Mouse (Mus musculus): ENCODE measurements around the gene Tax1bp3.

The Tax1bp3 gene

DNA sequence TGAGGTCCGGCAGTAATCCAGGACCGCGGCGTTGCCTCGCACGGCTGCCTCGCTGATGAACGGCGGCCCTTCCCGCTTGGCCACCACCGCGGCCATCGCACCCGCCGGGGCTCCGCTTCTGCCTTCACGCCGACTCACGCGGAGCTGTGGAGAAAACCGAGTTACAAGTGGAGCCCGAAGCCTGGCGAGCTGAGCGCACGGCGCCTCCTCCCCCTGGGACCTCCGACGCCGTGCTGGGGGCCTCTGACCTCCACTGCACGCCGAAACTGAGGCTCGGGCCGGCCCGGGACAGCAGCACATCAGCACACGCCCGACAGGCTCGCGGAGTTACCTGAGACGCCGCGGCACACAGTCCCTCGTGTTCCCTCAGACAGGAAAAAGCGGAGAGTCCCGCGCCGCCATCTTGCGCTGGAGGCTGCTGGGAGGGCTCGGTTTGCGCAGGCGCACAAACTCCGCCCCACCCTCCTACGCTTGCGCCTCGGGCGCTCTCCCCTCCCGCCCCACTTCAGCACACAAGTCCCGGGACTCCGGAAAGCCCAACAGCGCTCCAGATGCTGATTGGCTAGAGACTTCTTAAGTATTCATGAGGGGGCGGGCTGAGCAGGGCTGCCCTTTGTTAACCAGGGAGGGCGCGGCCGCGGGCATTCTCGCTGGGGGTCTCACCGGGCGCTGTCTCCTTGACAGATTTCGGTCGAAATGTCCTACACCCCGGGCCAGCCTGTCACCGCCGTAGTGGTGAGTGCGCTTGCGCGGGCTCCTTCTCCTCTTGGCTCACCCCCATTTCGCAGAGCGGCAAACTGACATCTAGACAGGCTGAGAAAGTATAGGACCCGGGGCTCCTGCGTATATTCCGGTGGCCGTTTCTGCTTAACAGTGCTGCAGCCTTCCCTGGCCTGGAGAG, at the start of gene Tax1bp3, which contains the start of gene Emc6:
Tax1bp3 (plus strand) TSS at position 476 of the 901 bp plus-strand sequence.
Emc6 (minus strand) TSS at position 430 of the 901 bp plus-strand sequence.
- peak; percentile 96 for DNase-seq (ENCODE audit: low read depth)

DNA sequence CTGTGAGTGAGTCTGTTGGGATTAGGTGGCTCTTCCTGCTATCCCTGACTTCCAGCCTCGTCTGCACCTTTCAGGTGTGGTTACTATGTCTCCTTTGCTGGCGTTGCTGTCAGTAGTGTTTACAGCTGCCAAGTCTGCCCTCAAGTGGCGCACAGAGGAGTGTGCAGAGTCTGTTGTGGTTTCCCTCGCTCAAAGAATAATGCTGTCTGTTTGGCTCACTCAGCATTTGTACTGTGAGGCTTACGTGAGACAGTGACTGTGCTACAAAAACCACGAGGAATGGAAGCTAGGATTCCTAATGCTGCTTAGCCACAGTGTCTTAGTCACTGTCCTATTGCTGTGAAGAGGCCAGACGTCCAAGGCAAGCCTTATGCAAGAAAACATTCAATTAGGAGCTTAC, 45.9 kb upstream of the Tax1bp3 start:
- no peak for DNase-seq (ENCODE audit: low read depth)

DNA sequence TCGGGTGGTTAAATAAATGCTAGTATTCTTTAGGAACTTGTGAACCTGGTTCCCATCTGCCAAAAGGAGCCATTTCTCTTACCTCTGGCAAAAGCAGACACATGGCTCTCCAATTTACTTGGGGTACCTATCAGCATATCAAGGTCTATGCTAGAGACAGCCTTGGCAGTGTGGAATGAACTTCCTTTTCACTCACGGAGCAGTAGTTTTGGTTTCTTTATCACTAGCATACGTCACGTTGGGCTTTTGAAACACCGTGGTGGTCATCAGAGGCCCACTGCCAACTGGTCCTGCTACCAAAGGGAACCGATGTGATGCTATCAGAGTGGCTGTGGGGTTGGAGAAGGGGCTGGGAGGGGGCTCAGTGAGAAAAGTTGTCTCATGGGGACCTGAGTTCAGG, 43.9 kb upstream of the Tax1bp3 start:
- DNase-seq (ENCODE audit: low read depth), result no peak

- no peak for DNase-seq (ENCODE audit: low read depth)
Measured at GRCm38 (mm10) chr11:73134222-73134621, 42.7 kb upstream of the Tax1bp3 start.

DNA sequence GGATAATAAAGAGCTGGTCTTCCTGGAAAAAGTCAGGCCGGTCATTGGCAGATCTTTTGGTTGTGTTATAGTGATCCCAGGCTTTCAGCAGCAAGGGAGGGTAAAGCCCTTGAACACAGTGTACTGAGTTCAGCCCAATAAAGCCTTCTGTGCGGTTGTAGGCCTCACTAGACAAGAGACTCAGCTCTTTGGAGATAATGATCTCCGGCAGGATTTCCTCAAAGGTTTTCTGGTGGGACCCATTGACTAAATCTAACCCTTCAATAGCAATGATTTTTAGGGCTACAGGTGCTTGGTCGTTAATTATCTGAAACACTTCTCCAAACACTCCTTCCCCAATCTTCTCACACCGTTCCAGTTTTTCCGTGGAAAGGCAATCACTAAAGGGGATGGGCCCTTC, 40.3 kb upstream of the Tax1bp3 start:
- DNase-seq (ENCODE audit: low read depth), result peak; percentile 15

GRCm38 (mm10) chr11:73137116-73137515, 39.8 kb upstream of the Tax1bp3 start:
- DNase-seq (ENCODE audit: low read depth), result peak; percentile 7

DNA sequence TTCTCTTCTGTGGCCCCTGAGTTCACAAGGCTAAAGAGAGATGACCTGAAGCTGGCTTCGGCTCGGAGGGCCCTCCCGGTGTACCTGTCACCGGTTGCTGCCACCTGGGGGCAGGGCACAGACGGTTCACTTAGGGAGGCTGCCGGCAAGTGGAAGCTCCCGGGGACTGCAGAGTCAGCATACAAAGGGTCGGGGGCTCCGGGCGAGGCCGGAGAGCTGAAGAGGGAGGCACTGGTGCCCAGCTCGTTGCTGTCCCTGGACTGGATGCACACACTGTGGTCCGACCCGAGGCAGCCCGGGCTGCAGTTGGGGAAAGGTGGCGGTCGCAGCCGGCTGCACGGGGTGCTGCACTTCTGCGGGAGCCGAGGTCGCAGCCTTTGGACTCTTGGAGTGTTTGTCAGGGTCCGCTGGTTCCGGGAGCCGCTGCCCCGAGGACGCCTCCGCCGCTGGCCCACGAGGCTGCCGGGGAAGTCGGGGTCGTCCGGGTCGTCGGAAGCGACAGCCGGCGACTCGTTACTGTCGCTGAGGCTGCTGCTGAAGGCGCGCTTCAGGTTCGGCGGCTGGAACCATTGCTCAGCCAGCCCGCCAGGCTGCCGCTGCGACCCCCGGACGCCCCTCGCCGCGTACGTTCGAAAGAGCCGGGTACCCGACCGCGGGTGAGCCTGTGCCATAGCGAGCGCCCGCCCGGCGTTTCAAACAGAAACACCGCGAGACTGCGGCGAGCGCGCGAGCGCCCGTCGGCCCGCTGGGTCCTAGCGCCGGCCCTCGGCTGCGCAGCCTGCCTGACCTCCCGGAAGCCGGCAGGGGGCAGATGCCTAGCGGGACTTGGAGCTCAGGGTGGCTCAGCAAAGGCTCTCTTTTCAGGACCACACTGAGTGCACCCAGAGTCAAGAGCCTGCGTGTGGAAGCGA, 39.0 kb upstream of the Tax1bp3 start, which contains the start of gene Haspin:
Haspin (minus strand) TSS at position 704 of the 911 bp plus-strand sequence.
- peak; percentile 82 for DNase-seq (ENCODE audit: low read depth)

- no peak for DNase-seq (ENCODE audit: low read depth)
Measured at GRCm38 (mm10) chr11:73144261-73144681, 32.6 kb upstream of the Tax1bp3 start.

DNA sequence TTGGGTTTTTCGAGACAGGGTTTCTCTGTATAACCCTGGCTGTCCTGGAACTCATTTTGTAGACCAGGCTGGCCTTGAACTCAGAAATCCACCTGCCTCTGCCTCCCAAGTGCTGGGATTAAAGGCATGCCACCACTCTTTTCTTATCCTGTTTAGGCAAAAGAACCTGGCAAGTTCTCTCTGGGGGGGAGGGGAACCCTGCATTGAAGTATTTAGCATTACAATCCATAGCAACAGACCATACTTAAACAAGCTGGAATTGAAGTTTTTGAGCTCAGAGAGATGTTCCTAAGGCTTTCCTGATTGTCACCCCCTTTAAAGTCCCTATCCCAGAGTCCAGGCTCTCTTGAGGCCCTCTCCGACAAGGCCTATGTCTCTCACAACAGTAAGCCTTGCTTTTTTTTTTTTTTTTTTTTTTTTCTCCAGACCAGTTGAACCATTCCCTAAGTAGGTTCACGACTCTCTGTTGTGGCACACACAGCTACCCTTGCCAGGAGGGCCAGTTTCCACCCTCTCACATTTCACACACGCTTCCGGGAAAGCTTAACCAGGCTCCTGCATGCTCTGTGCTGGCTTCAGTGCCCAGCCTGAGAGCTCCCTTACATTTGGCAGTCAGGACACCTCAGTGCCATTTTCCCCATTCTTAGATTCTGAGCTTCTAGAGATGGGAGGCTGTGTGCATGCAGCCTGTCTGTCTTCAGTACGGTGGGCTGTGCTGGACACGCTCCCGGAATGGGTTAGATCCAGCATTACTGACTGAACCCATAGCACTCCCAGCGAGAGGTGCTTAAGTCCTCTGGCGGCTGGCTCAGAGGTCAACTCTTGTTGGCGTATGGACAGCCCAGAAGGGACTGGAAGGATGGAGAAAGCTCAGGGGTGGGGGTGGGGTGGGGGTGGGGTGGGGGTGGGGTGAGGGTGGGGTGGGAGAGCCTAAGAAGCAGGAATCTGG, 30.6 kb upstream of the Tax1bp3 start:
- DNase-seq (ENCODE audit: low read depth), result no peak

DNA sequence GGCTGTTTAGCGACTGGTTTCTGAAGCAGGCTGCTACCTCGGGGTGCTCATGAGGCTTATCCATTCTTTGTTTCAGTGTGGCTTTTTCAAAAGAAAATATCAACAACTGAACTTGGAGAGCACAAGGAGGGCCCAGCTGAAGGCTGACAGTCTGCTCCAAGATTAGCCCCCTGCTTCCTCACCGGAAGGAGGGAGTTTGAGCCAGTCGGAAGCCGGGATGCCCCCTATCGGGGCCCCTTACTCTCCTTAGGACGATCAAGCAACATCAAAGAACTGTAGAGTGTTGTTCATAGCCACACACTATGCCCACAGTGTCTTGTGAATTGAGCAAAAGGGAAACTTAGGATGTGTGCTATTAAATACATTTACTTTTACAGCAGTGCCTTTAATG, 29.9 kb upstream of the Tax1bp3 start:
- DNase-seq (ENCODE audit: low read depth), result no peak

GRCm38 (mm10) chr11:73148209-73148608, 28.7 kb upstream of the Tax1bp3 start:
- no peak for DNase-seq (ENCODE audit: low read depth)

GRCm38 (mm10) chr11:73155071-73155470, 21.8 kb upstream of the Tax1bp3 start:
- no peak for DNase-seq (ENCODE audit: low read depth)

GRCm38 (mm10) chr11:73159957-73160810, 16.7 kb upstream of the Tax1bp3 start, which contains the start of gene P2rx5:
TSS of gene P2rx5 (plus strand) at chr11:73160421.
- DNase-seq (ENCODE audit: low read depth), result no peak

GRCm38 (mm10) chr11:73160811-73161200, 16.1 kb upstream of the Tax1bp3 start:
- no peak for DNase-seq (ENCODE audit: low read depth)

GRCm38 (mm10) chr11:73161616-73162015, 15.3 kb upstream of the Tax1bp3 start:
- no peak for DNase-seq (ENCODE audit: low read depth)

- DNase-seq (ENCODE audit: low read depth), result no peak
Measured at GRCm38 (mm10) chr11:73162284-73162683, 14.6 kb upstream of the Tax1bp3 start.

- no peak for DNase-seq (ENCODE audit: low read depth)
Measured at GRCm38 (mm10) chr11:73168071-73168470, 8.8 kb upstream of the Tax1bp3 start.

GRCm38 (mm10) chr11:73168576-73168975, 8.3 kb upstream of the Tax1bp3 start:
- no peak for DNase-seq (ENCODE audit: low read depth)

GRCm38 (mm10) chr11:73169231-73169630, 7.7 kb upstream of the Tax1bp3 start:
- DNase-seq (ENCODE audit: low read depth), result peak; percentile 67

GRCm38 (mm10) chr11:73172186-73172585, 4.7 kb upstream of the Tax1bp3 start:
- DNase-seq (ENCODE audit: low read depth), result no peak

Data from c-Kit-positive CD71-positive TER-119-negative erythroid progenitor cells, embryonic 14.5 days (primary cell).